ENCODE assay signal across 33 mouse cellular contexts in the genomic region with DNA sequence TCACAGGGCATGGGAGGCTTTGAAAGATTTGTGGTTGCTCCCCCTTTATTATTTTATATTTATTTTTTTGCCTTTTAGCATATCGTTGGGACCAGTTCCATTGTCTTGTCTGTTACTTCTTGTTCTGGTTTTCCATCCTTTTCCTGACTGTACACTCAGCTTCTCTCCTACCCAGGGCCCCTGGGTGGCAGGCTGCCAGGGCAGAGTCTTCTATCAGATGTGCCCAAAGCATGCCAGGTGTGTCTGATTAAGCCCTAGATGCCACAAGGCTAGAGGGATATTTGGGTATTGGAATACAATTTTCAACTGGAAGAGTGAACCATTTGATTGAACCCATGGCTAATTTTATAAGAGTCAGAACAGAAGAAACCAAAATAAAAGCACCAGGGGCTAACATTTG.
"Had no signal": no experiment of that assay in that cellular context is flagged by ENCODE, and none has a peak within 500 bp of the region (broad histone marks: within the 10 kb centered on the region; RNA-seq: fewer than 3 reads in every experiment).

No protein-coding gene starts in this region.

- H3K27ac ChIP-seq: heart, embryonic 13.5 days; heart, embryonic 15.5 days; hindbrain, embryonic 10.5 days; hindbrain, embryonic 12.5 days; hindbrain, embryonic 13.5 days; hindbrain, embryonic 14.5 days; hindbrain, embryonic 15.5 days; hindbrain, postnatal 0 days; intestine, embryonic 15.5 days; kidney, embryonic 15.5 days; kidney, postnatal 0 days; layer of hippocampus, adult 2 months; left cerebral cortex, adult 2 months had no signal

- ATAC-seq: hindbrain, postnatal 0 days; inflammation-experienced regulatory T-cells, adult 6 months; intestine, embryonic 15.5 days; intestine, embryonic 16.5 days; intestine, postnatal 0 days had no signal

- H3K4me1 ChIP-seq: heart, embryonic 12.5 days; heart, embryonic 13.5 days; heart, embryonic 15.5 days; hindbrain, embryonic 12.5 days; intestine, embryonic 15.5 days; kidney, embryonic 15.5 days had no signal

- H3K27me3 ChIP-seq: heart, embryonic 12.5 days; heart, embryonic 13.5 days; heart, embryonic 15.5 days; hindbrain, embryonic 12.5 days; hindbrain, embryonic 13.5 days; hindbrain, embryonic 15.5 days; intestine, embryonic 15.5 days; kidney, embryonic 15.5 days had no signal

- DNase-seq: heart, postnatal 10 days; heart, postnatal 14 days; heart, postnatal 36 days; heart, postnatal 4 days; kidney, adult 11 months; kidney, adult 18-20 months; kidney, adult 2 months; kidney, adult 8-10 months; kidney, adult 9 months; kidney, postnatal 10 days; kidney, postnatal 14 days; kidney, postnatal 25 days; kidney, postnatal 36 days; kidney, postnatal 4 days; layer of hippocampus, adult 9-11 months; layer of hippocampus, postnatal 36 days had no signal

- H3K4me3 ChIP-seq: heart, embryonic 12.5 days; heart, embryonic 13.5 days; heart, embryonic 15.5 days; hindbrain, embryonic 10.5 days; hindbrain, embryonic 12.5 days; hindbrain, embryonic 13.5 days; hindbrain, embryonic 15.5 days; intestine, embryonic 15.5 days; kidney, embryonic 15.5 days; layer of hippocampus, adult 2 months; left cerebral cortex, adult 2 months had no signal

- H3K9ac ChIP-seq: heart, embryonic 12.5 days; heart, embryonic 13.5 days; heart, embryonic 15.5 days; hindbrain, embryonic 12.5 days; hindbrain, embryonic 13.5 days; hindbrain, embryonic 14.5 days; hindbrain, embryonic 15.5 days; intestine, embryonic 15.5 days; kidney, embryonic 15.5 days had no signal

- H3K36me3 ChIP-seq: heart, embryonic 12.5 days; heart, embryonic 13.5 days; heart, embryonic 15.5 days; hindbrain, embryonic 10.5 days; hindbrain, embryonic 12.5 days; hindbrain, embryonic 13.5 days; hindbrain, embryonic 15.5 days; intestine, embryonic 15.5 days; kidney, embryonic 15.5 days had no signal

- H3K4me2 ChIP-seq: heart, embryonic 12.5 days; heart, embryonic 13.5 days; heart, embryonic 15.5 days; hindbrain, embryonic 12.5 days; hindbrain, embryonic 13.5 days; hindbrain, embryonic 14.5 days; hindbrain, embryonic 15.5 days; intestine, embryonic 15.5 days; kidney, embryonic 15.5 days had no signal

- H3K9me3 ChIP-seq: heart, embryonic 12.5 days; heart, embryonic 15.5 days; hindbrain, embryonic 13.5 days; hindbrain, embryonic 15.5 days; intestine, embryonic 15.5 days; kidney, embryonic 15.5 days had no signal
